Mouse (Mus musculus) colon, adult 2 months (tissue): ENCODE data around the gene Olfr834. TPM values are rescaled to one million over a fixed set of nuclear protein-coding genes. Genes with fewer than 3 reads are reported as not detected.

Experiments used
- polyA plus RNA-seq: library from polyadenylated mRNA; depleted of rRNA; stranded (reverse); fragments of >200 nt; gene quantifications from 2 replicates; pipeline ENCODE4 v1.2.3, GENCODE M21; 2012; rRNA removed

Gene Olfr834
- polyA plus RNA-seq: not detected in 2 replicates

DNA sequence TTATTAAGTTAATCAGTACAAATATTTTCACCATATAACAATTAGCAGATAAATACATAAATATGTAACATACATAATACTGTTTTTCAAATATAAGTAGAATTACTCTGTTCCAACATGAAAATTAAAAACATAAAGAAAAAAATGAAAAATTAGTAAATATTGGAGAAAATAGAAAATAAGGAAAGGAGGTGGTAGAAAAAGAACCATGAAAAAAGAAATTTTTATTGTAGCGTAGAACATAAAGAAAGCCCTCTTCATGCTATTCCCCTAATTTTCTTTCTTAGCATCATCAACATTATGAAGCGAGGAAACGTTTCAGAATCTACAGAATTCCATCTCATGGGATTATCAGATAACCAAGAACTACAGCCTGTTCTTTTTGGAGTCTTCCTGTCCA is at the start of gene Olfr834:
Gene Olfr834, plus strand, starts transcription at position 301 of the 400 bp plus-strand sequence.

DNA sequence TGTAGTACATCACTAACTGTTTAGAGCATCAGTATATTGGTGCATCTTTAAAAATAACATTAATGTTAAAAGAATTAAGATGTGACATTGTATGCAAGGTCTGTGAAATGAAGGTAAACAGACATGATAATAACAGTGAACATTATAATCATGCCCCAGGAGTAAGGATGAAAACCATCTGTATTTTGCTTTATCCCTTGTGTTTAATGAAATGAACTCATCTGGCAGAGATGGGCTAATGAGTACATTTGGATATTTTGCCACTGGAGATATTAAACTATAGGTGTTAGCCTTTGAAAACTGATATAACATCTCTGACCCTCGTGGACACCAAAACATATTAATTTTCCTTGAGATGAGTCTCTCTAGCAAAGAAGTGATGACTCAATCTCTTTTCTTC is 44.6 kb downstream of the Olfr834 start, which contains the start of gene Olfr835:
Gene Olfr835, plus strand, starts transcription at position 301 of the 400 bp plus-strand sequence.

Other genes with a start within 250 kb of the Olfr834 start
- gene Olfr24, start 224.0 kb upstream of the Olfr834 start, polyA plus RNA-seq: not detected in 2 replicates
- not detected in 2 replicates for gene Olfr828, start 168.5 kb upstream of the Olfr834 start, polyA plus RNA-seq
- gene Olfr829, start 133.1 kb upstream of the Olfr834 start, polyA plus RNA-seq: not detected in 2 replicates
- gene Olfr830, start 113.3 kb upstream of the Olfr834 start, polyA plus RNA-seq: not detected in 2 replicates
- gene Olfr832, start 50.9 kb upstream of the Olfr834 start, polyA plus RNA-seq: not detected in 2 replicates
- not detected in 2 replicates for gene Olfr835, start 44.7 kb downstream of the Olfr834 start, polyA plus RNA-seq
- not detected in 2 replicates for gene Olfr836, start 132.4 kb downstream of the Olfr834 start, polyA plus RNA-seq
- not detected in 2 replicates for gene Olfr837, start 148.3 kb downstream of the Olfr834 start, polyA plus RNA-seq
- gene Olfr839-ps1, start 189.3 kb downstream of the Olfr834 start, polyA plus RNA-seq: not detected in 2 replicates